In the genomic region with DNA sequence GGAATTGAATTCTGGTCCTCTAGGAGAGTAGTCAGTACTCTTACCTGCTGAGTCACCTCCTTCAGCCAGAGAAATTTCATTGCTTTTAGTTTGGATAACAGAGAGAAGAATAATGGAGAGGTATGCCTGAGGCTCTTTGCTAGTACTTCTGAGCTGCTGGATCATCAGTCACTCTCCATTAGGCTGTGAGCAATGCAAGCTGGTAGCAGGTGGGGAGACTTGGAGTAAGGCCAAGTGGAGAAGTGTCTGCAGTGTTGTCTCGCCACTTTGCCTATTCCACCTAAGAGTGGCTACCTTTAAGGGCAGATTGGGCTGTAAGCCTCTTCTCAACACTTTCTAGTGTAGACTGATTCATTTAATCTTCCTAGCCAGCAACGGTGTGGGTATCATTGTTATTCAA, we compare ENCODE assay signal across 14 mouse cellular contexts.
DNase-seq lines count a peak whose midpoint lies in the region.
"Had no signal": no experiment of that assay in that cellular context is flagged by ENCODE, and none has a peak within 500 bp of the region (broad histone marks: within the 10 kb centered on the region; RNA-seq: fewer than 3 reads in every experiment).

No protein-coding gene starts in this region.

- peak; percentile 37 for DNase-seq in cerebellum, adult 11 months
- no peak for DNase-seq in cerebellum, adult 8-10 months
- peak; percentile 55 for DNase-seq in left cerebral cortex, postnatal 4 days
- DNase-seq in left cerebral cortex, postnatal 25 days (ENCODE audit: low spot score in 2 of 2) = no peak
- DNase-seq in brain, adult 2 months (ENCODE audit: low read depth, low spot score) = peak; percentile 81
- DNase-seq in cerebellum, adult 9-11 months = peak; percentile 52
- DNase-seq in kidney, postnatal 10 days = no peak
- no peak for DNase-seq in urinary bladder, postnatal 4 days (ENCODE audit: low spot score in 2 of 2)
- DNase-seq: adrenal gland, postnatal 36 days; kidney, adult 2 months; liver; lung, postnatal 4 days; right cerebral cortex, postnatal 25 days; thymus, postnatal 14 days had no signal

- intact Hi-C loops in left cerebral cortex, postnatal 4 days (cut with DNase I) = no loop called here
- intact Hi-C loops in left cerebral cortex, postnatal 25 days (cut with DNase I) = no loop called here

Comparison
In these comparisons a context has a peak if more than half of its experiments do, and no peak if none do; other contexts are left out.
1. DNase-seq: peak in cerebellum, adult 11 months (single experiment), left cerebral cortex, postnatal 4 days (single experiment), brain, adult 2 months (single experiment) and cerebellum, adult 9-11 months (single experiment); none in cerebellum, adult 8-10 months (single experiment), left cerebral cortex, postnatal 25 days (0 of 2), kidney, postnatal 10 days (single experiment) and urinary bladder, postnatal 4 days (0 of 2).